Mouse (Mus musculus): ENCODE measurements at regions not wholly inside any gene's neighbourhood (a gene's known extent, or its start where the extent isn't known, plus 50 kb on each side); places are given as distances from the start of the nearest gene placed in this dataset.

DNA sequence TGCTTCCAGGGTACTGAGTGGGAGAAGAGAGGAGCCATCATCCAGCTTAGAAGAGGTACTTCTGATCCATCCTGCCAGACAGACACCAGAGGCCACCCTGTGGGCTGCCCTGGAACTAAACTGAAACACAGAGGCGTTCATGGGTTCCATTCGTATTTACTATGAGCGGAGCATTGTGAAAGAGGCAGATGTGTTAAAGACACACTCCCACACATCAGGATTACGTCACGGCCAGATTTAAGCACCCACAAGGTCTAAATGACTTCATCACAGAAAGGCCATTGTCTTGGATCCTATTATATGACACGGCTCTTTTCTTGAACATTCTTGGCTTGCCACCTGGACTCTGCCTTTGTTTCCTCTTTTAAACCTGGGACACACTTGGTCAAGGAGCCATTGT is 141.0 kb upstream of the Arglu1 start:
- no peak for DNase-seq (ENCODE audit: low spot score in 2 of 2)

DNA sequence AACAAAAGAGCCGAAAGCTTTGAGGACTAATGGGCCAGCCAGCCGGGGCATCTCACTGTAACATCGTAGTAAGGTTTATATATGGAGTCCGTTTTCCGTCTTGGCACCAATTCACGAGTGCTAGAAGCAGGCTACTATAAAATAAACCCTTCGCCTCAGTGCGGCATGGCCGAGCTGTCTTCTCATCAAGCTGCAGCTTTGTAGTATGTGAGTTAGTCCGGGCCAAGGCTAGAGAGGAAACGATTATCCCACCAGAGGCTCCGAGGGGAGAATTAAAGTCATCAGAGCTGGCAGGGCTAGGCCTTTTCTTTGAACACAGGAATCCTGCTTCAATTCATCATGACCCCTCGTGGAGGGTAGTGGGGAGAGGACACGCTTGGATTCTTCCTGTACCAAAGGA is 138.9 kb upstream of the Arglu1 start:
- no peak for DNase-seq (ENCODE audit: low spot score in 2 of 2)

DNA sequence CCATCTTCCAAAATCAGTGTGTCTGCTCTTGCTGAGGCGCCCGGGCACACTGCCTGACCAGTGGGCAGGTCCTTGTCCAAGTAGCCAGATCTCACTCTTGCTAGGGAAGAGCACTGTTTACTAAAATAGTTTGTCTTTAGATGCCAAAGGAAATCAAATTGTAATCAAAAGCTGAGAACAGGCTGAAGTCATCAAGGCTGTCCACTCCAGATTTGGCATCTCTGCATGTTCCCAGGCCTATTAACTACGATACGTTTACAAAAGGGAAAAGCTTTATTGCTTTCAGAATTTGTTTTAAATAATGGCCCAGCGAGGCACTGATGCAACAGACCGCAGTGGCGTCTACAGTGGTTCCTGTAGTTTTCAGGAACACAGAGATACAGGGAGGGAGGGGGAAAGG is 137.2 kb upstream of the Arglu1 start:
- DNase-seq (ENCODE audit: low spot score in 2 of 2), result no peak

DNA sequence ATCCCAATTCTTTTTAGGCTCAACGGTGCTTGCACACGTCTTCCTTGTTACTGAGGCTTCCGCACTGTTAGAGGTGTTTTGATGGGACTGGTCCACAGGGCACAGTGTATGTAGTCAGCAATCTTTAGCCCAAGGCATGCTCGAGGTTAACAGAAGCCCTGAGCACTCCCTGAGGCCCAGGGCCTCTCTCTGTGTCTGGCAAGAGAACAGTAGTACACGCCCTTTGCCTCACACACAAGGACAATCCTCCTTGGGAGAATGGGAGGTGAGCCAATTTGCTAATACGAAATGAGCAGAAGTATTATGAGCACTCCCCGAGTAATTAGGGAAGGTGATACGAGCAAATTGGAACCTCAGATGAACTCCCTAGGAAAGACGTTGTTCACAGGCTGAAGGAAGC is 136.5 kb upstream of the Arglu1 start:
- DNase-seq (ENCODE audit: low spot score in 2 of 2), result no peak

DNA sequence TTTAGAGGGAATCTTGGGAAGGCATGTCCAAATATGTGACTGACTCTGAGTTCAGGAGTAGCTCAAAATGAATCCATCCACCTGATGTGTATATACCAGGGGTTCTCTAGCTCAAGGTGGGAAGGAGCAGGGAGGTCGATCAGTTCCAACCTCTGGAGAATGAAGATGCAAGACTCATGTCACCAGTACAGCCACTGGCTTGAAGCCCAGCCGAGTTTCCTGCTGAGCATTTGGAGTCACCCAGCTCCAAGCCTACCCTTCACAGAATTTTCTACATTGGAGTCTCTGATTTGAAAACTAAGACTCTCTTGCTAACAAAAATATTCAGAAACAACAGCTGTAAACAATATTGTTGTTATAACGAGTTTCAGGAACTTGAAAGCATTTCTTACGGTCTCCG is 134.6 kb upstream of the Arglu1 start:
- no peak for DNase-seq (ENCODE audit: low spot score in 2 of 2)

DNA sequence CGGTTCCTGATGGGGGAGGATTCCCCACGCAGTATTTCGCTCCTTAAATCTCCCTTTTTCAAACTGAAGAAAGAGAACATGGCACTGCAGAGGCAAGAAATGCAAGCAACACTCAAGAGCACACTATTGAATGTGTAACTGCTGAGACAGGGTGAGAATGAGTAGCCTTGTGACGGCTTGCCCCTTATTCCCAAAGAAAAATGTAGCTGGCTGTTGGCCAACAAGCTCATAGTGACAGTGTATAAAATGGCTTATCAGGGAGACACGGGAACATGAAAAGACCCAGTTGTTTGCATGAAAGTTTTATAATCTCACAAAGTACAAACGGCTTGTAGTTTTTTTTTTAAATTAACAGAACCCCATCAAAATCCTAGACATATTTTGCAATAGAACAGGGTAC is 130.8 kb upstream of the Arglu1 start:
- DNase-seq (ENCODE audit: low spot score in 2 of 2), result no peak

DNA sequence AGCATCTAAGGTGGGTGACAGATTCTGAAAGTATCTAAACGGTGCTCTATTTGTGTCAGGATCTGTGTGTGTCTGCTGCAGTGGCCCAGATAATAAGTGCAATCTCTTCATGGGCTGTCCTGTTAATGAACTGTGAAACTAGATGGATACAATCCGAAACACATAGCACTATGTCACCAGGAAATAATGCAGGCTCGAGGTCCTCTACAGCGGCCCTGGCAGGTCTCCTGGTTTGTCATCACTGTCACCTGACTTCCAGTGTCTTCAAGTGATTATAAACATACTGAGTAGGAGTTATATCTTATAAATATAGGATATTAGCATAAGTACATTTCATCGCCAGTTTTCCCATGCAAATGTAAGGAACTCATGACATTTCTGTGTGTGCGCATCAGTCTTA is 130.3 kb upstream of the Arglu1 start:
- no peak for DNase-seq (ENCODE audit: low spot score in 2 of 2)

DNA sequence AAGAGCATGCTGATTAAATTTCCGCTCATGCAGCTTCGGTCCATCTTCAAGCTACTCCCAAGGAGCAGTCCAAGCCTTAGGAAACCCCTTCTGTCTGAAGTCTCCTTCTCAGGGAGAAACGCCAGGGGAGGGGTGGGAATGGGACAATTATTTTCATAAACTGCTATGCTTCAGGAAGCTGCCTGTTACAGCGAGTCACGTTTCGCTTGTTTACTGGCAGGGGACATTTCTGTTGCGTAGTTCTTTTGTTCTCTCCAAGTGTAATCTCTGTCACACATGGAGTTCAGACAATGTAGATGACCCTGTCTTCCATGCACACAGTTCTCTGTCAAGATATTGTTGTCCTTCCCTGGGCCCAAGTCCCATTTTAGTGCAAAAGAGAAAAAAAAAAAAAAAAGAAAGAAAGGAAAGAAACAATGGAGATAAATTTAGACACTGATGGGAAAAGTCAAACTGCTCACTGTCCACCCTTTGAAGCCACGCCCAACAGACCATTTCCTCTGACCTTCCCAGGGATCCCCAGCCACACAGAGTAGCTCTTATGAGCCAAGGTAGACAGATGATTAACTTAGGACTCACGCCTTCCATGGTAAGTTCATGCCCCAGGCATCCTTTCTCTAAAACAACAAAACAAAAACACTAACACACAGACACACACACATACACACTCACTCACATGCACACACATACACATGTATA is 129.1 kb upstream of the Arglu1 start:
- no peak for DNase-seq (ENCODE audit: low spot score in 2 of 2)

DNA sequence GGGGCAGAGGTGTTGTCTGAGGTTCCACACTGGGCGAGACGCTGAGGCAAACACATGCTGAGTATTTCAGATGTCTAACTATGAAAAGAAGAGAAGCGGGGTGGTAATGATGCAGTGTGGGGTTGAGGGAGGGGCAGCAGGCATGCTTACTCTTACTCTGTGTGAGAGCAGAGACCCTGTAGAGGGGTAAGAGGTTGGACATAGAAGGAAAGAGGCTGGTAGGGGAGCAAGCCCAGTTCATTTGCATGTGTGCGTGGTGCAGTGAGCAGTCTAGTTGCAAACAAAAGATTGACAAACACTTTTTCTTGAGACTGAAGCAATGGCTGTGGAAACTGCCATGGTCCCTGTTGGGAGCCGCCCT is 122.5 kb upstream of the Arglu1 start:
- no peak for DNase-seq (ENCODE audit: low spot score in 2 of 2)

DNA sequence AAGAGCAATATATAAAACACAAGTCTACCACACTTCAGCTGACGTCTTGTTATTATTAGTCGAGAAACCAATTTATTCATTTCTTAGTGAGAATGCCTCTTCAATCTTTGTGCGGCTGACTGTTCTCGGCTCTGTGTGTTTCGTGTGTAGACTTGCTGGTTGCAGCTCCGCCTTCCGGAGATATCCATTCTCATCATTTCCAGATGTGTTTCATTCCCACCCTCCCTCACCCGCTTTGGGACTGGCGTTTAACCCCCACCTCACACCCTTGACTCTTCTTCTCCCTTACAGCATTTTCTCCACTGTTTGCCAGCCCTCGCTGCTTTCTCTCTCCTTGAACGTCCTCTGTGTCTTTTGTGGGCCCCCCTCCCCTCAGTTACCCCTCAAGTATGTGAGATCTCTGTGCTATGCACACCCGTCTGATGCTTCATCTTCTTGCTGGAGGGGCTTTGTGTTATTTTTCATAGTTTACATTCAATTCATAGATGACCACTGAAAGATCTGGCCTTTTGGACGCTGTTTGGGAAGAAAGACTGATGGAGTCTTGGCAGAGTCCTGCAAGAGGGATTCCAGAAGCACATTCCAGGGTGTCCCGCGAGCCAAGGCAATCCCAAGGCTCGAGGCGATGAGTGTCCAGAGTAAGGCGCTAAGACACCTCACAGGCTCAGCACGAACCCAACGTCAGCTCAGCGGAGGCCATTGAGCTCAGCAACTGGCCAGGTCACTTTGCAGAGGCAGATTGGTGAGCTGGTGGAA is 121.9 kb upstream of the Arglu1 start:
- DNase-seq (ENCODE audit: low spot score in 2 of 2), result no peak

DNA sequence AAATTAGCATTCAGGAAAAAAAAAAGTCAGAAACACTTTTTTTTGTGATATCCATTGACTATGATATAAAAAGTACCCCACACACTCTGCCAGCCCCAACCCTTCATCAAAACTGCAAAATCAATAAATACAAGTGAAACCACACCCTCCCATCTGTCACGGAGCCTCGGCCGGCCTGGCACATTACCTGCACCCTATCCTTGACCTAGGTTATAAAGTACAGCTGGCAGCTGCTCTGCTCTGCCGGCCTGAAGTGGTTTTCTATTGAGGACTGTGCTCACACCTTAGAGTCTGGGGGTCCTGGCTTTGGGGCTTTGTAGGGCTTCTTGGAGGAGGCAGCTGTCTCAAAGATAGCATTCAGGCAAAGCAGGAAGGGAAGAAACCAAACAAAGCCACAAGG is 120.6 kb upstream of the Arglu1 start:
- DNase-seq (ENCODE audit: low spot score in 2 of 2), result no peak

DNA sequence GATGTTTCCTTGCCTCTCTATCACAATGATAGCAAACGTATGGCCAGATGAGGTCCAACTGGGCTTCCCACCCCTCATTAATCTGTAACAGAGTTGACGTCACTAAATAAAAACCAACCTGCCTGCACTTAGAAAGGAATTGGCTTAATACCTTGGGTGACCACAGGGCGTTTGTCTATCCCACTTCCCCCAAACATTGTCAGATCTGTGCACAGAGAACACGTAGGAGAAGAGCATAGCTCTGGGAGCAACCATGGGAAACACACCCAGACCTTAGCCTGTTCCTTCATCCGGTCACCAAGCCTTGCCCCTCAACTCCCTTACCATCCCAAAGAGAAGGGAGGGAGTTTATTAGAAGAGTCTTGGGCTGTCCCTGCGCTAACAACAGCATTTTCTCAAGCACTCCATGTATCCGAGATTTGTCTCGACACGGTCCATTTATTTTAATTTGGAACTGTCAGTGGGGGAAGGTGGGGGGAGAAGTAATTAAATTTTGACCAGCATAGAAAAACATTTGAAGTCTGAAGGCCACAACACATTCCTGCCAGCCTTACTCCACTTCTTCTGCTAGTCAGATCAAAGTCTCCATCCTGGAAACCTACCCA is 119.6 kb upstream of the Arglu1 start:
- no peak for DNase-seq (ENCODE audit: low spot score in 2 of 2)

DNA sequence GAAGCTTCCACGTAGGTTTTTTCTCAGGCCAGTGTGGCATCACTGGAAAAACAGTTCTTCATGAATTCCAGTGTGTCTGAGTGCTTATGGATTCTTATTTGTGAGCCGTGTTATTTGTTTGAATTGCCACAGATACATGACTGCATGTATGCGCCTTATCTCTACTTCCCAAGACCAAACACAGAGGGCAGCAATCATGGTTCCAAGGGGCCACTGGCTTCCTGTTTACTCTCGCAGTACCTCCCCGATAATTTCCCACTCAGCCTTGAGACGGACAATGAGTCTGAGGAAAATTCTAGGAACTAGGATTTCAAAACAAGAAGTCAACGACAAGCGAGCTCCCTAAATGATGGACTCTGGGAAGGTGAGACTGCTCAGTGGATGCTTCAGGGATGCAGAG is 119.0 kb upstream of the Arglu1 start:
- no peak for DNase-seq (ENCODE audit: low spot score in 2 of 2)

DNA sequence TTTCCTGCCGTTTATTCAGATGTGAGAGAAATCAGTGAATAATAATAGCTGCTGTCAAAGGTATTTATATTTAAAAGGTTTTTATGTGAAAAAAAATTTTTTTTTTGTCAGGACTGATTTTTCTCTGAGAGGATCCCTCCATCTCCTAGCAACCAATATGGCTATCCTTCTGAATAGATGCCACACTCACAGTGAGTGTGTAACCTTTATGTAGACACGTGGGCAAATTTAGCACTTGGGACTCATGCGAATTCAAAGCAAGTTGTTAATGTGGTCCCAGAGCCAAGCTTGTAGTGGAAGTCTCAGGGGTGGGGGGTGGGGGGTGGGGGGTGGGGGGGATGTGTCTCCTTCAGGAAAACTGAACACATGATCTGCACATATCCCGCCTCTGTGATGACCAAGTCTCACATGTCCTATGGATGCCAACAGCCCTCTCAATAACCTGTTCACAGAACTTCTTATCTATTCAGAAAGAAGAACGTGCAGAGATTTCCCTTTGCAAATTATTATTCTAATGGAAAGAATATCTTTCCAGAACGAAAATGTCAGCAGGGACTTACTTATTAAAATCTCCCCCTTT is 112.5 kb upstream of the Arglu1 start:
- no peak for DNase-seq (ENCODE audit: low spot score in 2 of 2)

DNA sequence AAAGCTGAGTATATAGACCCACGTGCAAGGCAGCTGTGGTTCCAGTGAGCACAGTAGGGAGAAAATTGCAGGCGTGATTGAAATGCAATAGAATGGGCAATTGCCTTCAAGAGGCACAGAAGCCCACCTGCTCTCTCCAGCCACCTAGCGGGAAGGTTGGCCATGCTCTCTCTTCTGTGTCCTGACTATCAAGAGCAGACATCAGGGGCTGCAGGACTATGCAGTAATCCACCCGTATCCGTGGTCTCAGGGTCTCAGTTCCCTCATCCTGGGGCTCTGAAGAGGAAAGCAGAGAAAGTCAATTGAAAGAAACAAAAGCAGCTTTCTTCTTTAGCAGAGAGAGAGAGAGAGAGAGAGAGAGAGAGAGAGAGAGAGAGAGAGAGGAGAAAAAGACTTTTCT is 112.0 kb upstream of the Arglu1 start:
- DNase-seq (ENCODE audit: low spot score in 2 of 2), result no peak

DNA sequence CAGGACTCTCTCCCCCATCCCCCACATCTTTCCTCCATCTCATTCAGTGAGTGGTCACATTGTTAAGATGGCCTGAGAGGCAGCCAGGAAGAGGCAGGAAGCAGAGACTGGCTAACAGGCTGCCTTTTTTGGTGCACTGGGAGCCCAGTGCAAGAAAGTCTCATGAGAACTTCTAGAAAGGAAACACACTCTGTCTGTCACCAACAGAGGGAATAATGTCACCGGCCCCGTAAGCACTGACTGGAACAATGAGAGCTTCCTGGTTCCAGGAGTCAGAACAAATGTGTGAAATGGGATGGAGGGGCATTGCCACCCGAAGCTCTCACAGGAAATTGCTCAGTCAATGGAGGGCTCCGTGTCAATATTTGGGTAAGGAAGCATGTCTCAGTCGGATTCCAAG is 111.3 kb upstream of the Arglu1 start:
- no peak for DNase-seq (ENCODE audit: low spot score in 2 of 2)

DNA sequence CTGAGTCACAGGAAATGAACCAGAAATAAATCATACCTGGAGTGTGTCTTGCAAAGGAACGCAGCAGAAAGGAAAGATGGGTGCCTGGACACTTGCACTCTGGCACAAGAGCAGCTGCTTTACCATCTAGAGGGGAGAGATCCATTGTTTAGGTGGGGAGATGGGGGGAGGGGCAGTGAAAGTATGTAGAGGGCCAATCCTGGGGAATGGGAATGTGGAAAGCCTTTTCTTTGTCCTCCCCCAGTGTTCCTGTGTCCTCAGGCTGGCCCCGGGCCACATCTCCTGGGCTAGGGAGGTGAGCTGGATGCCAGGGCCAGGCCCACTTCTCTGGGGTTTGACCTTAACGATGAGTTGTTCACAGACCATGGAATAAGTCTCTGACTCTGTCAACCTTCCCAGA is 107.2 kb upstream of the Arglu1 start:
- no peak for DNase-seq (ENCODE audit: low spot score in 2 of 2)

DNA sequence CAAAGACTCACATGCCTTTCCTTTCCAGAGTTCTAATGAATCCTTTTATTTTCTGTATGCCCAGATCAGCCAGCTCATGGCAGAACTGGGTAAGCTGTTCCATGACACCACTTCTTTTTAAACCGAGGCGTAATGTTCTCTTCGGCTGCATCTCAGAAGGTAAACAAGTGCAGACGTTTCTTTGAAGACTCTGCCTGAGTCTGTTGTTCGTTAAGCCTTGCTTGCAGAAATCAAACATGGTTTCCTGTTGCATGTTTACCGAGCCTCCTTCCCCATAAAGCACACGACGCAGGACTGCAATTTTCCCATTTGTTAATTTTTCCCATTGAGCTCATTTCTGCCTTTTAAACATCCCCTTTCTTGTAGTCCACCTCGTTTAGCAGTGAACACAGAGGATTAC is 106.6 kb upstream of the Arglu1 start:
- no peak for DNase-seq (ENCODE audit: low spot score in 2 of 2)

DNA sequence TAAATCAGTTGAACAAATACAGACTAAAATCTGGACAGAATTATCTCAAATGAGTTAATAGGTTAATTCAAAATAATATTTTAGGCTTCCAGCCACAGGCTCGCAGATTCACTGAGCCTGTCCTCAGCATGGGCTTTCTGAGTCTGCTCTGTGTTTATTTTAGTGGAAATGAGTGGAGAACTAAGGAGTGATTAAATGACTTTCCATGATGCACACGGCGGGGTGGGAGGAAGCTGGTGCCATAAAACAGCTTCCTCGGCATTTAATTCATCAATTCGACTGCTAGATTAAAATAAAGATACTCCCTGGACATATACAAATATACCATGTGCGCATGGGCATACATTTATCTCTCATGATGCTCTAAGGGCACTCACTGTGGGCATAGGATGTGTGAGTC is 104.4 kb upstream of the Arglu1 start:
- DNase-seq (ENCODE audit: low spot score in 2 of 2), result no peak

DNA sequence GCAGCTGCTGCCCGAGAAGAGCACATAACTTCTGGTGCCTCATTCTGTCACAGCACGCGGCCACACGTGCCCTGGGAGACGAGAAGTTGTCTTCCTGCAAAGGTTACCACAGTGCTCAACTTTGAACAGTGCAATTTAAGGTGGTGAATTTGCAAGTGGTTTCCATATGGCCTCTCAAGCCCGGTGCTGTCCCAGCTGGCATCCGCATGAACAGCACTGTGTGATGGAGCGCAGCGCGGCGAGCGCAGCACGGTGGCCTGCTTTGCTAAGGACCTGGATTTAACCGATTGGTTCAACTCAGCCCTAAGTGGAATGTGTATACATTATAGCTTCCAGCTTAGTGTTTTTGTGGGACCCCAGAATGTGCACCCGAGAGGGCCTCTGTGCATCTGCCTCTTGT is 89.6 kb upstream of the Arglu1 start:
- no peak for DNase-seq (ENCODE audit: low spot score in 2 of 2)

DNA sequence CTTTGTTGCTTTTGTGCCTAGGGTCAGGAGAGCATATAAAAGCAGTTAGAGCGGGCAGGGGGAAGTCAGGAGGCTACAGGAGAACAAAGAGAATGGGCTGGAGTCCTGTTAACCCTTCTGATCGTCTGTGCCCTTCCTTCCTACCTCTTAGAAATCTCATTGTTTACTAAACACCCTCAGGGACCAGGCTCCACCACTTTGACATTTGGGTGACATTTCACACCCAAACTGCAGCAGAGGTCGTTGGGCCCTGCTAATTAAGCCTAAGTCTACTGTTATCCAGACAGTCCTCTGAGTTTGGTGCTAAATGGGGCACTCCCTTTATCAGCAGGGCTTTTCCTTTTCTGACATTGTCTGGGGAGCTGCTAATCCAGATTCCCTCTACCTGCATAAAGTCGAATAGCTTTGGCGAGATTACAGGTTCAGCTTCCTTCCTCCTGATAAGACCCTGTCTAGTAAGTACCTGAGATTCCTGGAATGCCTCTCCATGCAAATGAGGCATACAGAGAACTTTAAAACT is 84.2 kb upstream of the Arglu1 start:
- no peak for DNase-seq (ENCODE audit: low spot score in 2 of 2)

DNA sequence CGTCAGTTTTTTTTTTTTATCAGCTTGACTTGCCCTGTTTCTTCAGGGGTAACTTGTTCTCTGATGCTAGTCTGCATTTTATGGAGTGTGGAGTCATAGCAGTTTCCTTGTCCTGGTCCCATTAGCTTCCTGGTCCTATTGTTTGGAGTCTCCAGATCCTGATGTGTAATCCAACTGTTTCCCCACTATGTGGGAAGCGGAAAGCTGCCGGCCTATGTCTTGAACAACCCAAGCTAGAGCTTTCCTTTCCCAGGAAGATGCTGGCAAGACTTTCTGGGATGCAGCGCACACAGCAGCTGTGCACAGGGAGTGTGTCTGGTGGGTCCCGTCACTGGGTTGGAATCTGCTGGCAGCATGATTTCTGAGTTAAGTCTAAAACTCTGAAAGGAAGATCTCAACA is 82.1 kb upstream of the Arglu1 start:
- DNase-seq (ENCODE audit: low spot score in 2 of 2), result no peak

DNA sequence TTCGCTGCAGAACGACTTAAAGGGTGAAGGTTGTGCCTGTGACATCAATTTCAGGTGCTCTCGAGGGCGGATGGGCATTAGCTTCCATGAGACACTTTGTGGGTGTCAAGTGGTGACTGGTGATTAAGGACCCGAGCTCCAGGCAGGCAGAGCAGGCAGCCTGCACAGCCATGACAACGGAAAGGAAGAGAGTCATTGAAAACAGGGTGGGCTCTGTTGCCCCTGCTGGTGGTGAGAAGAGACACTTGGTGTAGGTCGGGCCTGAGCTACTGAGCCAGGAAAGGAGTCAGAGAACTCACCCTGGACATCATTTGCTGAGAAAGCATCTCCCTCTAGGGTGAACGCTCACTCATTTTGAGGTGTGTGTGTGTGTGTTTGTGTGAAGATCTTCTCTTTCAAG is 80.1 kb upstream of the Arglu1 start:
- DNase-seq (ENCODE audit: low spot score in 2 of 2), result no peak
